Mouse (Mus musculus): Measurements from ENCODE around the gene Ptpn12. TPM values are rescaled to one million over a fixed set of nuclear protein-coding genes. Genes with fewer than 3 reads are reported as not detected.

Gene Ptpn12
- polyA plus RNA-seq, 1 experiment from 2014 or later, result 40.1 TPM

DNA sequence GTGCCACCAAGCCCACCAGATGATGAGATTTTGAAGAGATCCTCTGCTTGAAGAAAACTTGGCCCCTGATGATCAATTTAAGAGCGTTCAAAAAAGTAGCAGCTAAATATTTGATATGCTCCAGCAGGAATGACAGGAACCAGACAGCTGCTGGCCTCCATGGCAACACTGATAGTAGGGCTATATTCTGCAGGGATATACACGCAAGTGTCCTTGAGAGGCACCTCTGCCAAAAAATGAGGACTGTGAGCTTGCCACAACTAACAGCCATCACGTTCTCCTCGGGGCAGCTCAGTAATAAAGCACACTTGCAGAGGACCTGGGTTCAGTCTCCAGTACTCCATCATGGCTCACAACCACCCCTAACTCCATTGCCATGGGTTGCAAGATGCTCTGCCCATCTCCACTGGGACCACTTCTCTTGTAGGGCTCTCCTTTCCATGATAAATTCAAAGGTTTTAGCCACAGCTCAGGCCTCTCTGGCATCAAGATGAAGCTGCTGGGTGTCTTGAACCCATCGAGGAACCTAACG is 115.6 kb downstream of the Ptpn12 start:
- Histone ChIP-seq H3K36me3 (ENCODE audit: control insufficient read depth, insufficient read depth, low read length) (no peaks in the 10 kb centered on the region), H3K4me3 (ENCODE audit: low read depth, low read length) (no peak overlapping the region), H3K4me1 (replicated peaks; ENCODE audit: control insufficient read depth, insufficient read depth, low read length) (no peaks in the 10 kb centered on the region), H3K9me3 (ENCODE audit: control insufficient read depth, low read length) (no peaks in the 10 kb centered on the region), H3K4me2 (replicated peaks; ENCODE audit: low read depth, low read length) (no peak overlapping the region), H3K27ac (ENCODE audit: low read depth, low read length) (no peak overlapping the region), H3K9ac (ENCODE audit: low read depth, low read length) (no peak overlapping the region), H3K27me3 (ENCODE audit: control insufficient read depth, insufficient read depth, low read length) (no peaks in the 10 kb centered on the region)
- DNase-seq (ENCODE audit: low spot score) (no peak), ATAC-seq (ENCODE audit: low FRiP score) (no peak)
- 95% methylated on average over 6 of the region's 6 CpGs for WGBS

DNA sequence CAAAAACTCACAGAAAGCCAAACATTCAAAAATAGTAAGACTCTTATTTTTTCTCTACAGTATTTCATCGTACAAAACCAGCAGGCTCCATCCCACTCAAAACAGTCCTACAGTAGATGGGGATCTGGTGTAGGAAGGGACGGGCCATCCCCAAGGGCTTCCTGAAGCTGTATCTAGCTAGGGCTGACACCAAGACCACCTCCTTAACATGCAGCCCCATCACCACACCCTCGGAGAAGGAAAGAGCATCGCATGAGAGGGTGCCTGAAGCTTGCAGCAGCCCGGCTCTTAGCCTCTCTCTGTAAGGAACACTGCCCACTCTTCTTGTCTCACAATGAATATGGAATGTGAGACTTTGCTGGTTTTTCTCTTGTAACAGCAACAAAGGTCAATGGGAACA is 117.2 kb downstream of the Ptpn12 start:
- Histone ChIP-seq H3K9ac (ENCODE audit: low read depth, low read length) (no peak overlapping the region), H3K9me3 (ENCODE audit: control insufficient read depth, low read length) (no peaks in the 10 kb centered on the region), H3K4me1 (replicated peaks; ENCODE audit: control insufficient read depth, insufficient read depth, low read length) (no peaks in the 10 kb centered on the region), H3K27ac (ENCODE audit: low read depth, low read length) (no peak overlapping the region), H3K36me3 (ENCODE audit: control insufficient read depth, insufficient read depth, low read length) (no peaks in the 10 kb centered on the region), H3K27me3 (ENCODE audit: control insufficient read depth, insufficient read depth, low read length) (no peaks in the 10 kb centered on the region), H3K4me3 (ENCODE audit: low read depth, low read length) (no peak overlapping the region), H3K4me2 (replicated peaks; ENCODE audit: low read depth, low read length) (no peak overlapping the region)
- 67% methylated on average over 5 of the region's 5 CpGs for WGBS
- DNase-seq (ENCODE audit: low spot score) (no peak), ATAC-seq (ENCODE audit: low FRiP score) (no peak)

Other genes starting within 250 kb of the Ptpn12 start
- 21.2 and 21.4 TPM in 2 replicates for gene Phtf2, start 173.8 kb downstream of the Ptpn12 start, polyA plus RNA-seq (2014; fragmentation: Nextera tagmentation; extraction: Ambion mirVana)
- gene Tmem60, start 173.7 kb downstream of the Ptpn12 start, polyA plus RNA-seq (2014; fragmentation: Nextera tagmentation; extraction: Ambion mirVana), result 58.5 and 59.0 TPM in 2 replicates
- 5.8 and 7.3 TPM in 2 replicates for gene Rsbn1l, start 99.5 kb downstream of the Ptpn12 start, polyA plus RNA-seq (2014; fragmentation: Nextera tagmentation; extraction: Ambion mirVana)
- gene Gsap, start 130.3 kb upstream of the Ptpn12 start, polyA plus RNA-seq (2014; fragmentation: Nextera tagmentation; extraction: Ambion mirVana), result 2.3 and 2.7 TPM in 2 replicates

Data from hindbrain, embryonic 11.5 days (tissue).